Mouse (Mus musculus) ES-Bruce4 (cell line): ENCODE measurements around the gene Ddi1. TPM values are rescaled to one million over a fixed set of nuclear protein-coding genes. Genes with fewer than 3 reads are reported as not detected.
"Not testable (repeated sequence)": the region's sequence is repeated elsewhere in the genome, so short reads cannot be mapped to it uniquely, and the experiment has no call there.

Source experiments
- H3K27ac ChIP-seq: 2 replicates; pipeline ENCODE4 v1.5.1; 2012; ENCODE audit warnings: low read length, inconsistent platforms; ENCODE audit not compliant: insufficient read depth
- H3K27me3 ChIP-seq: 2 replicates; pipeline ENCODE4 v1.6.1; 2012; ENCODE audit warnings: mild to moderate bottlenecking, low read length, inconsistent platforms; ENCODE audit not compliant: control insufficient read depth, poor library complexity, insufficient read depth, severe bottlenecking
- H3K36me3 ChIP-seq: 2 replicates; pipeline ENCODE4 v1.6.1; 2012; ENCODE audit warnings: inconsistent platforms, mild to moderate bottlenecking, low read length, moderate library complexity; ENCODE audit not compliant: control insufficient read depth, poor library complexity, insufficient read depth, severe bottlenecking
- H3K4me1 ChIP-seq: one replicate; pipeline ENCODE4 v1.8.1; 2011; ENCODE audit warnings: low read length; ENCODE audit not compliant: control insufficient read depth, insufficient read depth
- H3K4me3 ChIP-seq: 2 replicates; pipeline ENCODE4 v1.5.1; 2011; ENCODE audit warnings: low read depth, mild to moderate bottlenecking, low read length
- H3K9ac ChIP-seq: 2 replicates; pipeline ENCODE4 v1.6.1; 2012; ENCODE audit warnings: low read depth, mild to moderate bottlenecking, inconsistent platforms; ENCODE audit not compliant: poor library complexity, severe bottlenecking
- H3K9me3 ChIP-seq: replicated peaks from 2 replicates; pipeline ENCODE4 v1.6.1; 2012; ENCODE audit warnings: mild to moderate bottlenecking, low read length, inconsistent platforms; ENCODE audit not compliant: control insufficient read depth, poor library complexity, insufficient read depth, severe bottlenecking
- CTCF ChIP-seq: IDR thresholded peaks from one replicate; pipeline ENCODE4 v1.8.1; 2011; ENCODE audit warnings: low read depth, low read length
- EP300 ChIP-seq: IDR thresholded peaks from 2 replicates; pipeline ENCODE4 v1.6.1; 2011; ENCODE audit warnings: low read depth, low read length; ENCODE audit not compliant: insufficient read depth
- POLR2A ChIP-seq: IDR thresholded peaks from one replicate; pipeline ENCODE4 v1.8.1; 2011; ENCODE audit warnings: low read length; ENCODE audit not compliant: insufficient read depth
- polyA plus RNA-seq: library from polyadenylated mRNA; stranded (reverse); fragments of >200 nt; gene quantifications from 2 replicates; pipeline ENCODE4 v1.2.4, GENCODE M21; 2011; ENCODE audit warnings: low read depth; ENCODE audit not compliant: missing spikeins, insufficient read depth, insufficient read length

Ddi1 gene
- polyA plus RNA-seq, 1 experiment = not detected

DNA sequence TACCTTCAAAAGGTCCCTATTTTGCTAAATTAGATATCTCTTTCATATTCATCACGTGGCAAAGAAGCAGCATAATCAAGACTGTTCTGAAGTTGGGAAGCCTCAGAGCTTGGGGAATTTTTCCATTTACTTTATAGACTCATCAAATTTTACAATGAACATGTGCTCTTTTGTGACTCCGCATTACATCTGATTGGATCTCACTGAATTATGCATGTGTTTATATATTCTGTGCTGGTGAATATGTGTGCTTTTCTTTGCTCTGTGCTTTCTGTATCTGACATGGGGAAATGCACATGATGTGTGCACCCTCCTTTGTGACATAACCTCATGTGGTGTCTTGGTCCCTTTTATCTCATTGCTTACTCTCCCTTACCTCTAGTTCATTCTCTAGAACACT lies 17.7 kb downstream of the Ddi1 start:
- TF ChIP-seq CTCF = no peak
- no peak for TF ChIP-seq EP300
- TF ChIP-seq POLR2A = no peak
- no peak overlapping the region for H3K27ac ChIP-seq
- H3K4me3 ChIP-seq = no peak overlapping the region
- H3K4me1 ChIP-seq = no peaks in the 10 kb centered on the region
- H3K9ac ChIP-seq = no peak overlapping the region
- H3K27me3 ChIP-seq = no peaks in the 10 kb centered on the region; the same call in 1 of the 2 replicates
- no peaks in the 10 kb centered on the region for H3K36me3 ChIP-seq
- no peaks in the 10 kb centered on the region for H3K9me3 ChIP-seq

DNA sequence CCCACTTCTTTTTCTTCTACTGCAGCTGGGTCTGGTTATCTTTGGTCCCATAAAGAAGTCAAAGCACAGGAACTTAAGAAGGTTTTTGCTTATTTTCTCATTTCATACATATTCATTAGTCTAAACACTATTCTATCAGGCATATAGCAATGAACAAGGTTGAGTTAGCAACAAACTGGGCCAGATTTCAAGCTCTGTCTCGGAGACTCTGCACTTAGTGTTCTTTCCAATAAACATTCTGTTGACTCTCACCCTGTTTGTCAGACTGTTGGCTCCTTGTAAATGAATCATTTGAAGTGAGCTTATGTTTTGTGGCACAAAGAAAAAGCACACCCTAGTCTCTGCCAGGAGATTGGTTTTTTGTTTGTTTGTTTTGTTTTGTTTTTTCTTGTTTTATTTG lies 19.3 kb downstream of the Ddi1 start:
- Histone ChIP-seq H3K36me3 (no peaks in the 10 kb centered on the region), H3K9ac (no peak overlapping the region), H3K9me3 (no peaks in the 10 kb centered on the region), H3K27me3 (no peaks in the 10 kb centered on the region; the same call in 1 of the 2 replicates), H3K4me3 (no peak overlapping the region), H3K27ac (no peak overlapping the region), H3K4me1 (no peaks in the 10 kb centered on the region)
- TF ChIP-seq POLR2A (no peak), CTCF (no peak), EP300 (no peak)

DNA sequence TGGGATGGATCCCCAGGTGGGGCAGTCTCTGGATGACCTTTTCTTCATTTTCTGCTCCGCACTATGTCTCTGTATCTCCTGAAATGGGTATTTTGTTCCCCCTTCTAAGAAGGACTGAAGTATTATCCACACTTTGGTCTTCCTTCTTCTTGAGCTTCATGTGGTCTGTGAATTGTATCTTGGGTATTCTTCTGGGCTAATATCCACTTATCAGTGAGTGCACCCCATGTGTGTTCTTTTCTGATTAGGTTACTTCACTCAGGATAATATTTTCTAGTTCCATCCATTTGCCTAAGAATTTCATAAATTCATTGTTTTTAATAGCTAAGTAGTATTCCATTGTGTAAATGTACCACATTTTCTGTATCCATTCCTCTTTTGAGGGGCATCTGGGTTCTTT lies 33.7 kb downstream of the Ddi1 start:
- not testable (repeated sequence) for H3K4me3 ChIP-seq, H3K9me3 ChIP-seq, H3K36me3 ChIP-seq, H3K9ac ChIP-seq, H3K4me1 ChIP-seq, H3K27ac ChIP-seq, H3K27me3 ChIP-seq

DNA sequence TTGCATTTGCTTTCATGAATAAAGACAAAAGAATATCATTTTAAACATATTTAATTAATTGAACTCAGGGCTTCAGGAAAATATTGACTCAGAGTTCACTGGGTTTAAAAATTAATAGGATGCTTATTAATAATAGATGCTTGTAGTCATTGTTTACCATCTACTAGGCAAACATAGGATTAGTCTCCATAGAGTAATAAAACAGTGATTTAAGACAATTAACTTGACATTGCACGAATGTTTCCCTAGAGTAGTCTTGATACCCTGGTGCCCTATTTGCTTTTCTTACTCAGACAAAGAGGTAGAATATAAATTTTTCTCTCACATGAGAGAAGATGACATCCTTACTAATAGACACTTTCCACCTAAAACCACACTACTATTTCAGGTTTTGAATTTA lies 52.1 kb downstream of the Ddi1 start:
- Histone ChIP-seq H3K27ac (no peak overlapping the region), H3K4me3 (no peak overlapping the region)
- TF ChIP-seq EP300 (no peak), POLR2A (no peak), CTCF (no peak)

DNA sequence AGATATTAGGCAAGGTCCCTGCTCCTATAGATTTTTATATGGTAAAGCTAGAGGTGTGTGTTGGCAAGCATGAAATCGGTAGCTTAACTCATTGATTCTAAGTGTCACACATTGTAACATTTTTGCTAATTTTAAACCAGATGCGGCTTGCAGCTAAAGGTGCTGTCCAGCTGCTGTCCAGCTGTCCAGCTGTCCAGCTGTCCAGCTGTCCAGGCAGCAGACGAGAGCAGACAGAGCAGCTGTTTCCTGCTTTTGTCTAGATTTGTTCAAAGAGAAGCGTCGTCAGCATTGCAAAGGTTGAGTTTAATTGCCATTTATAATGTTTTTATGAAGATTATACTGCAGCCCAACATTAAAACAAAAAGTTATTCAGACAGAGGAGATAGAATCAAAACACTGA lies 56.8 kb downstream of the Ddi1 start:
- Histone ChIP-seq H3K9ac (no peak overlapping the region), H3K9me3 (no peaks in the 10 kb centered on the region), H3K27me3 (no peaks in the 10 kb centered on the region), H3K36me3 (no peaks in the 10 kb centered on the region), H3K4me1 (no peaks in the 10 kb centered on the region), H3K4me3 (no peak overlapping the region), H3K27ac (no peak overlapping the region)
- TF ChIP-seq CTCF = no peak
- TF ChIP-seq POLR2A = no peak
- no peak for TF ChIP-seq EP300

More for the DNA sequence above, 52.1 kb downstream of the Ddi1 start:
- no peak overlapping the region for H3K9ac ChIP-seq
- H3K27me3 ChIP-seq = no peaks in the 10 kb centered on the region
- no peaks in the 10 kb centered on the region for H3K36me3 ChIP-seq
- H3K9me3 ChIP-seq = no peaks in the 10 kb centered on the region
- no peaks in the 10 kb centered on the region for H3K4me1 ChIP-seq

Other genes starting within 250 kb of the Ddi1 start
- 1.0 and 1.1 TPM in 2 replicates for gene Pdgfd, start 101.3 kb downstream of the Ddi1 start, polyA plus RNA-seq